Mouse (Mus musculus) MEL (cell line): ENCODE measurements around the gene Fcmr. TPM values are rescaled to one million over a fixed set of nuclear protein-coding genes. Genes with fewer than 3 reads are reported as not detected.

Source experiments
- DNase-seq: peaks from one replicate; pipeline ENCODE4 v3.0.0; 2011; ENCODE audit warnings: low read depth, low spot score
- H3K27ac ChIP-seq: 2 replicates; pipeline ENCODE4 v1.5.1; 2012; ENCODE audit warnings: low read depth, mild to moderate bottlenecking, control low read depth, low read length, moderate library complexity; ENCODE audit not compliant: control insufficient read depth
- H3K27me3 ChIP-seq, 2 experiments: fragments of 150-350 bp in 1 of 2; sonication (generic) in 1 of 2; 2 replicates each; pipeline ENCODE4 v1.6.1; 2012; ENCODE audit warnings: low read length in 2 of 2, mild to moderate bottlenecking in 2 of 2, improper control_type of control experiment in 1 of 2, moderate library complexity in 1 of 2; ENCODE audit not compliant: insufficient read depth in 2 of 2, control insufficient read depth in 1 of 2
- H3K36me3 ChIP-seq, 2 experiments: 2 replicates each; pipeline ENCODE4 v1.6.1; 2012 to 2014; ENCODE audit warnings: low read length in 2 of 2, improper control_type of control experiment in 1 of 2, inconsistent platforms in 1 of 2, mild to moderate bottlenecking in 1 of 2; ENCODE audit not compliant: insufficient read depth in 2 of 2, control insufficient read depth in 1 of 2
- H3K4me1 ChIP-seq, 2 experiments: fragments of 150-350 bp in 1 of 2; sonication (generic) in 1 of 2; 2 replicates each; pipeline ENCODE4 v1.6.1; 2012; ENCODE audit warnings: low read length in 2 of 2, improper control_type of control experiment in 1 of 2, mild to moderate bottlenecking in 1 of 2; ENCODE audit not compliant: insufficient read depth in 2 of 2, control insufficient read depth in 1 of 2
- H3K4me3 ChIP-seq, 2 experiments: fragments of 150-350 bp in 1 of 2; sonication (generic) in 1 of 2; 2 replicates each; pipeline ENCODE4 v1.5.1; 2012; ENCODE audit warnings: low read depth in 2 of 2, low read length in 2 of 2, mild to moderate bottlenecking in 2 of 2, moderate library complexity in 2 of 2, control low read depth in 1 of 2, improper control_type of control experiment in 1 of 2; ENCODE audit not compliant: control insufficient read depth in 1 of 2, insufficient read depth in 1 of 2
- H3K79me2 ChIP-seq: 2 replicates; pipeline ENCODE4 v1.6.1; 2012; ENCODE audit warnings: mild to moderate bottlenecking, low read length, moderate library complexity; ENCODE audit not compliant: control insufficient read depth, poor library complexity, insufficient read depth
- H3K9ac ChIP-seq: 2 replicates; pipeline ENCODE4 v1.6.1; 2012; ENCODE audit warnings: low read depth, mild to moderate bottlenecking, control low read depth, low read length, moderate library complexity; ENCODE audit not compliant: control insufficient read depth, poor library complexity, severe bottlenecking
- H3K9me3 ChIP-seq: fragments of 150-350 bp; sonication (generic); replicated peaks from 2 replicates; pipeline ENCODE4 v1.6.1; 2012; ENCODE audit warnings: mild to moderate bottlenecking, low read length, improper control_type of control experiment, moderate library complexity; ENCODE audit not compliant: insufficient read depth
- BHLHE40 ChIP-seq: IDR thresholded peaks from 2 replicates; pipeline ENCODE4 v1.6.1; 2012; ENCODE audit warnings: low read depth, mild to moderate bottlenecking, inconsistent platforms, low read length, improper control_type of control experiment, borderline replicate concordance
- CHD1 ChIP-seq: IDR thresholded peaks from 2 replicates; pipeline ENCODE4 v1.6.1; 2012; ENCODE audit warnings: low read depth, mild to moderate bottlenecking, inconsistent platforms, low read length, improper control_type of control experiment
- E2F4 ChIP-seq: IDR thresholded peaks from 2 replicates; pipeline ENCODE4 v1.6.1; 2011; ENCODE audit warnings: low read depth, low read length, improper control_type of control experiment, borderline replicate concordance
- ELF1 ChIP-seq: IDR thresholded peaks from 2 replicates; pipeline ENCODE4 v1.6.1; 2014; ENCODE audit warnings: low read depth, mild to moderate bottlenecking, inconsistent platforms, low read length, improper control_type of control experiment, moderate library complexity
- EP300 ChIP-seq, 2 experiments: IDR thresholded peaks; 2 replicates each; pipeline ENCODE4 v1.6.1; 2011; ENCODE audit warnings: improper control_type of control experiment in 2 of 2, low read length in 2 of 2, low read depth in 1 of 2, mild to moderate bottlenecking in 1 of 2
- GATA1 ChIP-seq: IDR thresholded peaks from 2 replicates; pipeline ENCODE4 v1.6.1; 2011; ENCODE audit warnings: low read depth, low read length, improper control_type of control experiment
- HCFC1 ChIP-seq: IDR thresholded peaks from 2 replicates; pipeline ENCODE4 v1.6.1; 2012; ENCODE audit warnings: low read depth, mild to moderate bottlenecking, inconsistent platforms, low read length, improper control_type of control experiment, moderate library complexity
- JUND ChIP-seq: IDR thresholded peaks from 2 replicates; pipeline ENCODE4 v1.6.1; 2011; ENCODE audit warnings: low read depth, mild to moderate bottlenecking, improper control_type of control experiment, low read length
- KAT2A ChIP-seq: conservative IDR thresholded peaks from 2 replicates; pipeline ENCODE4 v1.6.1; 2012; ENCODE audit warnings: low read depth, low read length, improper control_type of control experiment, inconsistent platforms
- MAFK ChIP-seq: IDR thresholded peaks from 2 replicates; pipeline ENCODE4 v1.6.1; 2011; ENCODE audit warnings: low read depth, mild to moderate bottlenecking, low read length, improper control_type of control experiment, borderline replicate concordance
- MAZ ChIP-seq: IDR thresholded peaks from 2 replicates; pipeline ENCODE4 v1.6.1; 2012; ENCODE audit warnings: low read depth, mild to moderate bottlenecking, inconsistent platforms, low read length, improper control_type of control experiment
- MEF2A ChIP-seq: IDR thresholded peaks from 2 replicates; pipeline ENCODE4 v1.6.1; 2014; ENCODE audit warnings: low read depth, mild to moderate bottlenecking, inconsistent platforms, low read length, improper control_type of control experiment; ENCODE audit not compliant: poor library complexity, insufficient replicate concordance, severe bottlenecking; ENCODE audit errors: extremely low read depth
- MXI1 ChIP-seq: IDR thresholded peaks from 2 replicates; pipeline ENCODE4 v1.6.1; 2011; ENCODE audit warnings: mild to moderate bottlenecking, low read depth, low read length, improper control_type of control experiment
- MYB ChIP-seq: IDR thresholded peaks from 2 replicates; pipeline ENCODE4 v1.6.1; 2011; ENCODE audit warnings: mild to moderate bottlenecking, low read depth, low read length, improper control_type of control experiment
- MYC ChIP-seq: IDR thresholded peaks from 2 replicates; pipeline ENCODE4 v1.6.1; 2011; ENCODE audit warnings: low read depth, mild to moderate bottlenecking, low read length, improper control_type of control experiment, moderate library complexity
- NRF1 ChIP-seq: IDR thresholded peaks from 2 replicates; pipeline ENCODE4 v1.6.1; 2014; ENCODE audit warnings: low read depth, mild to moderate bottlenecking, inconsistent platforms, low read length, improper control_type of control experiment, moderate library complexity; ENCODE audit not compliant: poor library complexity, insufficient read depth, severe bottlenecking
- POLR2AphosphoS2 ChIP-seq: IDR thresholded peaks from 2 replicates; pipeline ENCODE4 v1.6.1; 2011; ENCODE audit warnings: low read length, improper control_type of control experiment
- POLR2AphosphoS5 ChIP-seq: IDR thresholded peaks from 2 replicates; pipeline ENCODE4 v1.6.1; 2012; ENCODE audit warnings: low read depth, borderline replicate concordance, mild to moderate bottlenecking, inconsistent platforms, low read length, moderate library complexity, mixed read lengths
- RAD21 ChIP-seq: IDR thresholded peaks from 2 replicates; pipeline ENCODE4 v1.6.1; 2011; ENCODE audit warnings: mild to moderate bottlenecking, low read depth, low read length, improper control_type of control experiment
- RCOR1 ChIP-seq: IDR thresholded peaks from 2 replicates; pipeline ENCODE4 v1.6.1; 2012; ENCODE audit warnings: low read depth, mild to moderate bottlenecking, inconsistent platforms, low read length, improper control_type of control experiment
- SIN3A ChIP-seq: IDR thresholded peaks from 2 replicates; pipeline ENCODE4 v1.6.1; 2012; ENCODE audit warnings: low read length, improper control_type of control experiment, inconsistent platforms
- SMC3 ChIP-seq: IDR thresholded peaks from 2 replicates; pipeline ENCODE4 v1.6.1; 2011; ENCODE audit warnings: low read depth, low read length, improper control_type of control experiment
- TBP ChIP-seq: IDR thresholded peaks from 2 replicates; pipeline ENCODE4 v1.8.0; 2011; ENCODE audit warnings: low read depth, low read length, improper control_type of control experiment
- TCF12 ChIP-seq: IDR thresholded peaks from 2 replicates; pipeline ENCODE4 v1.6.1; 2014; ENCODE audit warnings: low read depth, mild to moderate bottlenecking, inconsistent platforms, low read length, improper control_type of control experiment, moderate library complexity
- UBTF ChIP-seq: IDR thresholded peaks from 2 replicates; pipeline ENCODE4 v1.6.1; 2012; ENCODE audit warnings: low read depth, mild to moderate bottlenecking, inconsistent platforms, low read length, improper control_type of control experiment, moderate library complexity, borderline replicate concordance; ENCODE audit not compliant: insufficient read depth
- ZC3H11A ChIP-seq: IDR thresholded peaks from 2 replicates; pipeline ENCODE4 v1.6.1; 2012; ENCODE audit warnings: low read depth, mild to moderate bottlenecking, inconsistent platforms, low read length, improper control_type of control experiment
- ZKSCAN1 ChIP-seq: IDR thresholded peaks from 2 replicates; pipeline ENCODE4 v1.6.1; 2012; ENCODE audit warnings: low read depth, mild to moderate bottlenecking, inconsistent platforms, low read length, improper control_type of control experiment, moderate library complexity
- ZMIZ1 ChIP-seq: IDR thresholded peaks from 2 replicates; pipeline ENCODE4 v1.6.1; 2012; ENCODE audit warnings: low read depth, mild to moderate bottlenecking, inconsistent platforms, low read length, improper control_type of control experiment, moderate library complexity
- ZNF384 ChIP-seq: IDR thresholded peaks from 2 replicates; pipeline ENCODE4 v1.6.1; 2012; ENCODE audit warnings: low read depth, mild to moderate bottlenecking, inconsistent platforms, low read length, improper control_type of control experiment
- polyA plus RNA-seq, 2 experiments: library from polyadenylated mRNA; stranded (reverse) in 1 of 2; unstranded in 1 of 2; fragments of >175 nt in 1 of 2; fragments of >200 nt in 1 of 2; gene quantifications; 2 replicates each; pipeline versions ENCODE4 v1.2.1 to v1.2.4; 2012; ENCODE audit warnings: low replicate concordance in 2 of 2, low read depth in 1 of 2; ENCODE audit not compliant: insufficient read length in 2 of 2, insufficient read depth in 1 of 2, missing spikeins in 1 of 2
- total RNA-seq: library from RNA; depleted of rRNA; stranded (reverse); fragments of 300-350 nt; gene quantifications from 2 replicates; pipeline ENCODE4 v1.2.3, GENCODE M21; 2012

Fcmr gene
- total and polyA plus RNA-seq, 3 experiments: not detected

- DNase-seq: no peak
- no peak overlapping the region for H3K9ac ChIP-seq
- no peaks in the 10 kb centered on the region for H3K36me3 ChIP-seq
- no peak overlapping the region for H3K27ac ChIP-seq
- no peaks in the 10 kb centered on the region for H3K79me2 ChIP-seq
- H3K9me3 ChIP-seq: no peaks in the 10 kb centered on the region
- TF ChIP-seq SIN3A (no peak), ZKSCAN1 (no peak), GATA1 (no peak), BHLHE40 (no peak), SMC3 (no peak), MYB (no peak), MYC (no peak), JUND (no peak), NRF1 (no peak), MXI1 (no peak), ZC3H11A (no peak), RAD21 (no peak), TBP (no peak), POLR2AphosphoS2 (no peak), KAT2A (no peak), E2F4 (no peak), ELF1 (no peak), MEF2A (no peak), HCFC1 (no peak), POLR2AphosphoS5 (no peak)
- TF ChIP-seq, all 39 proteins: peak for 0
- no peaks in the 10 kb centered on the region for H3K4me1 ChIP-seq
- H3K4me3 ChIP-seq: no peak overlapping the region
- H3K27me3 ChIP-seq: peaks cover 2 to 6% of the 10 kb centered on the region in 2 experiments; a peak in 2 of 4 replicates
Measured at GRCm38 (mm10) chr1:130840599-130841379, 24.7 kb upstream of the Fcmr start.

GRCm38 (mm10) chr1:130841621-130842020 is 23.8 kb upstream of the Fcmr start:
- TF ChIP-seq TCF12: no peak
- TF ChIP-seq RCOR1: no peak
- TF ChIP-seq SMC3: no peak
- TF ChIP-seq MAFK: no peak
- no peak for TF ChIP-seq ZNF384
- no peak for TF ChIP-seq JUND
- TF ChIP-seq MAZ: no peak
- TF ChIP-seq CHD1: no peak
- no peak for TF ChIP-seq BHLHE40
- no peak for TF ChIP-seq EP300 (IDR thresholded peaks at IDR 0.05; ENCODE audit: low read depth in 1 of 2, low read length in 2 of 2)
- no peak for TF ChIP-seq UBTF
- TF ChIP-seq MYC: no peak
- no peak for TF ChIP-seq ZMIZ1
- no peak for TF ChIP-seq MYB

More at GRCm38 (mm10) chr1:130841621-130842020, 23.8 kb upstream of the Fcmr start:
- Histone ChIP-seq H3K36me3 (no peaks in the 10 kb centered on the region), H3K27ac (no peak overlapping the region), H3K9ac (no peak overlapping the region), H3K9me3 (no peaks in the 10 kb centered on the region), H3K79me2 (no peaks in the 10 kb centered on the region), H3K27me3 (peaks cover 2 to 8% of the 10 kb centered on the region in 2 experiments; a peak in 2 of 4 replicates), H3K4me3 (no peak overlapping the region), H3K4me1 (no peaks in the 10 kb centered on the region)
- no peak for DNase-seq
